Mouse (Mus musculus) heart, postnatal 0 days (tissue): ENCODE measurements around the gene Grm8. TPM values are rescaled to one million over a fixed set of nuclear protein-coding genes. Genes with fewer than 3 reads are reported as not detected.

Source experiments
- ATAC-seq: fragments of 200-750 bp; cut with Nextera tagmentation; 2 replicates; pipeline ENCODE4 v1.8.0; 2017; ENCODE audit warnings: low read depth, moderate number of reproducible peaks, moderate library complexity; ENCODE audit not compliant: insufficient read depth
- DNase-seq: peaks from one replicate; pipeline ENCODE4 v3.0.0-alpha.2; 2016; ENCODE audit warnings: low spot score
- H3K27ac ChIP-seq: fragments of 300-500 bp; sonication (generic); 2 replicates; pipeline ENCODE4 v1.5.1; 2014; ENCODE audit warnings: low read depth, mild to moderate bottlenecking
- H3K27me3 ChIP-seq: fragments of 300-500 bp; sonication (generic); 2 replicates; pipeline ENCODE4 v1.6.1; 2014; ENCODE audit warnings: low read length, mixed read lengths; ENCODE audit not compliant: control insufficient read depth, insufficient read depth
- H3K36me3 ChIP-seq: fragments of 300-500 bp; sonication (generic); replicated peaks from 2 replicates; pipeline ENCODE4 v1.6.1; 2014; ENCODE audit warnings: low read length, mixed read lengths; ENCODE audit not compliant: control insufficient read depth, insufficient read depth
- H3K4me1 ChIP-seq: fragments of 300-500 bp; sonication (generic); 2 replicates; pipeline ENCODE4 v1.6.1; 2014; ENCODE audit warnings: antibody characterized with exemption; ENCODE audit not compliant: control insufficient read depth, insufficient read depth
- H3K4me2 ChIP-seq: fragments of 300-500 bp; sonication (generic); 2 replicates; pipeline ENCODE4 v1.6.1; 2014; ENCODE audit warnings: low read depth, mild to moderate bottlenecking, low read length, moderate library complexity
- H3K4me3 ChIP-seq: fragments of 300-500 bp; sonication (generic); 2 replicates; pipeline ENCODE4 v1.5.1; 2014; ENCODE audit warnings: low read depth, low read length
- H3K9ac ChIP-seq: fragments of 300-500 bp; sonication (generic); replicated peaks from 2 replicates; pipeline ENCODE4 v1.6.1; 2014; ENCODE audit warnings: low read depth, low read length, mixed read lengths
- H3K9me3 ChIP-seq: fragments of 300-500 bp; sonication (generic); replicated peaks from 2 replicates; pipeline ENCODE4 v1.6.1; 2016; ENCODE audit warnings: low read length; ENCODE audit not compliant: control insufficient read depth
- CTCF ChIP-seq: IDR thresholded peaks from 2 replicates; pipeline ENCODE4 v1.5.1; 2016; ENCODE audit warnings: antibody characterized with exemption, control low read depth, low read depth
- EP300 ChIP-seq: IDR thresholded peaks from 2 replicates; pipeline ENCODE4 v1.6.1; 2016; ENCODE audit warnings: antibody characterized with exemption, low read depth
- WGBS: fragments of 180-500 bp; shearing (Covaris S2); extraction: QIAGEN DNeasy Blood & Tissue Kit; methylation state at CpG from one replicate; pipeline ENCODE4 v1.1.7; 2014; 5-methylcytosine and 5-hydroxymethylcytosine counted together
- polyA plus RNA-seq: library from polyadenylated mRNA; unstranded; fragments of >200 nt; fragmentation: Nextera tagmentation; extraction: Ambion mirVana; gene quantifications from 2 replicates; pipeline ENCODE4 v1.2.1, GENCODE M21; 2015
- total RNA-seq: library from RNA; depleted of rRNA; stranded (reverse); fragments of >200 nt; gene quantifications from 2 replicates; pipeline ENCODE4 v1.2.3, GENCODE M21; 2014; ENCODE audit warnings: low replicate concordance

The Grm8 gene
- total and polyA plus RNA-seq, 2 experiments from 2014 or later, result not detected

DNA sequence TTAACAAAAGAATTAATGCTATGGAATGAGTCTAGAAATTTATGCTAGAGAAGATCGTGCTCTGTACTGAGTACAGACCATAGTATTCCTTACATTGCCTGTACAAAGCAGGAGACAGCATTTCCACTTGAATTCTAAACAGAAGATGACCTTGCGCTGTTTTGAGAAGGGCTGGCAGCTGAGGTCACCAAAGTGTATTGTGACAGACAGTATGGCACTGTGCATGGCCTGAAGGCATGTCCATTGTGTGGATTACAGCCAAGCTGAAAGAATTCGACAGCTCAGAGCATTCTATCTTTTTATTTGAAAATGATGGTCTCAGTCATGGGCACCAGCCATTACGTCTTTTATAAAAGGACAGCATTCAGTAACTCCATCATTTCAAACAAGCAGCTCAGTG, 517.5 kb downstream of the Grm8 start:
- ATAC-seq, result no peak
- WGBS, result 74% methylated on average over 4 of the region's 4 CpGs

DNA sequence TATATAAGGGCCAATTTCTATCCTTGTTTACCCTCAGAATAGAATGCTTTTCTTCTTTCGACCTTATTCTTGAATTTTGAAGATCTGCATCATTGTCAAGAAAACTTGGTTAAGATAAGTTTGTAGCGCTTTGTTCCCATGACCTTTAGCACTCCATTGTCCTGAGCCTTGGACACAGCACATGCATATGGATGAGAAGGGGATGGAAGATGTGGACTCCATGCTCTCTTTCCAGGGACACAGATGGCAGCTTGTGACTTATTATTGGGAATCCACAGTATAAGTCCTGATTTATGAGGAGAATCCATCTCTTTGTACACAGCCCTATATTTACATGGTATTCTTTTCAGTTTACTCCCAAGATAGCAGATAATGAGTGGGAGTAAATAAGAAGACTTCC, 554.5 kb downstream of the Grm8 start:
- ATAC-seq (no peak), DNase-seq (no peak)
- no peak for TF ChIP-seq EP300
- TF ChIP-seq CTCF, result no peak
- no peak overlapping the region for H3K9ac ChIP-seq
- H3K27ac ChIP-seq, result no peak overlapping the region
- no peaks in the 10 kb centered on the region for H3K36me3 ChIP-seq
- H3K4me3 ChIP-seq, result no peak overlapping the region
- H3K4me1 ChIP-seq, result no peaks in the 10 kb centered on the region
- H3K27me3 ChIP-seq, result no peaks in the 10 kb centered on the region
- no peaks in the 10 kb centered on the region for H3K9me3 ChIP-seq
- no peak overlapping the region for H3K4me2 ChIP-seq
- 69% methylated on average over 2 of the region's 2 CpGs for WGBS

More for the DNA sequence above, 517.5 kb downstream of the Grm8 start:
- Histone ChIP-seq H3K4me2 (no peak overlapping the region), H3K9ac (no peak overlapping the region), H3K4me1 (no peaks in the 10 kb centered on the region), H3K27me3 (no peaks in the 10 kb centered on the region), H3K4me3 (no peak overlapping the region), H3K27ac (no peak overlapping the region), H3K36me3 (no peaks in the 10 kb centered on the region), H3K9me3 (no peaks in the 10 kb centered on the region)
- no peak for DNase-seq
- TF ChIP-seq CTCF, result no peak
- TF ChIP-seq EP300, result no peak

DNA sequence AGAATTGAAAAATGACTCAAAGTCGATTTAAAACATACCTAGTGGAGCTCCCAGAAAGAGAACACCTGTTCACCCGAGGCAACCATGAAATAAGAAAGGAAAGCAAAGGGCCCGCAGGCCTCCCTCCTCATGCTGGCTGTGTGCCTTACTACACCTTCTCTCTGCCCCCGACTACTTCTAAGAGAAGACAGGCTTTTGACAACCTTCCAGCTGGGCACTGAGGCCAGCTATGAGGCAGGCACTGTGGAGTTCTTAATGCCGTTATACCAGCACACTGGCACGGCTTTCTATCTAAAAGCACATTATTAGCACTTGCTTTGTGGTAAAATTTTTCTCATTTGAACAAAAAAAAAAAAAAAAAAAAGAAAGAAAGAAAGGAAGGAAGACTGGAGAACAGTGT, 589.5 kb downstream of the Grm8 start:
- TF ChIP-seq EP300, result no peak
- TF ChIP-seq CTCF, result no peak
- H3K27ac ChIP-seq, result no peak overlapping the region
- no peak overlapping the region for H3K9ac ChIP-seq
- 61% methylated on average over 6 of the region's 6 CpGs for WGBS
- H3K9me3 ChIP-seq, result no peaks in the 10 kb centered on the region
- no peak overlapping the region for H3K4me3 ChIP-seq
- no peaks in the 10 kb centered on the region for H3K27me3 ChIP-seq
- H3K4me2 ChIP-seq, result no peak overlapping the region
- no peaks in the 10 kb centered on the region for H3K36me3 ChIP-seq
- no peak for DNase-seq
- ATAC-seq, result no peak
- H3K4me1 ChIP-seq, result no peaks in the 10 kb centered on the region

DNA sequence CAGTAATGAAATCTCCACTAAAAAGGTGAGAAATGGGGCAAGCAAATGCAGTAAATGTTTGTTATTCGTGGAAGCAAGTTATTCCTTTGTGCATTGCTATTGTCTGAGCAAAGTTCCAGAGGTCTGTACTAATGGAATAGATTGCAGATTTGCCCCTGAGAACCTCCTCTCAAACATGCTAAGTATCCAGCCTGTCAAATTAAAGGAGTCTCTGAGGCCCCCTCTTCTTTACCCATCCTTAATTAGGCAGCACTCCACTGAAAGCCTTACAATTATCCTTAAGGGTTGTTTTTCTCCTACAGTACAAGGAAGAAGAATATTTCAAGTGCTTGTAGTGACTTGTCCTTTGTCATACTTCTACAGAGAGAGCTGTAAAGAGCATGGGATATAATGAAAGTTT, 617.4 kb downstream of the Grm8 start:
- 37% methylated on average over 1 of the region's 1 CpGs for WGBS

DNA sequence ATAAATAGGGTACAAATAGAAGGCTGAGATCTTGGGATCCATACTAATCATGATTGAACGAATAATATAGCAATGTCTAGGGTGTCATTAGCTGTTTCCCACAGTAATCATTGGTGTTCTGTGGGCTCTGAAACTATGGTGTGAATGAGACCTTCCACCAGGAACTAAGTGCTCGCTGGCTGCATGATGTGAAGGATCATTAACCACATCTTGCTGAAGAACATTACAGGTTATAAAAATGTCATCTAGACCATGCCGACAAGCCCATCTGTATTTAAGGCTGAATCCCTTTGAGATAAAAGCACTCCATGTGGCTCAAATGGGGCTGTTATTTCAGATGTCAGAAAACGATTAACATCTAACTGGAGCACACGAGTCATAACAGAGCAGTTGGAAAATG, 674.0 kb downstream of the Grm8 start:
- no peak for ATAC-seq
- no peaks in the 10 kb centered on the region for H3K27me3 ChIP-seq
- H3K27ac ChIP-seq, result no peak overlapping the region
- H3K4me3 ChIP-seq, result no peak overlapping the region
- H3K4me2 ChIP-seq, result no peak overlapping the region
- WGBS, result 67% methylated on average over 5 of the region's 5 CpGs
- no peaks in the 10 kb centered on the region for H3K9me3 ChIP-seq
- H3K4me1 ChIP-seq, result no peaks in the 10 kb centered on the region
- H3K36me3 ChIP-seq, result no peaks in the 10 kb centered on the region
- DNase-seq, result no peak
- H3K9ac ChIP-seq, result no peak overlapping the region
- TF ChIP-seq EP300 (no peak), CTCF (no peak)

More for the DNA sequence above, 617.4 kb downstream of the Grm8 start:
- H3K4me2 ChIP-seq, result no peak overlapping the region
- no peak overlapping the region for H3K27ac ChIP-seq
- no peak for TF ChIP-seq EP300
- TF ChIP-seq CTCF, result no peak
- H3K9ac ChIP-seq, result no peak overlapping the region
- no peaks in the 10 kb centered on the region for H3K4me1 ChIP-seq
- no peaks in the 10 kb centered on the region for H3K36me3 ChIP-seq
- H3K9me3 ChIP-seq, result no peaks in the 10 kb centered on the region
- DNase-seq (no peak), ATAC-seq (no peak)
- no peak overlapping the region for H3K4me3 ChIP-seq
- H3K27me3 ChIP-seq, result no peaks in the 10 kb centered on the region

DNA sequence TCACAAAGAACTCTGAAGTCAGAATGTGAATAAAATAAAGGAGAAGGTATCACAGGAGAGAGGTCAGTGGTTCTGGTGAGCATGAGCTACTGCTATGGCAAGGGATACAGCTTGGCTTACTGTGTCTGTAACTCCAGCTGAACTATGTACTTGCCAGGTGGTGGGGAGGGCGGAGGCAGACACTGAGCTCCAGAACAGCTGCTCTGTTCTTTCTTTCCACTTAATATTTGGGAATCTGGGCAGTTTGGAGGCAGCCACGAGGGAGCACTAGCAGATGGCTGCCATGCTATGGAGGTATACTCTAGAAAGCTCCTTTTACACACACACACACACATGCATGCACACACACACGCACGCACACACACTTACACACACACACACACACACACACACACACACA, 726.5 kb downstream of the Grm8 start:
- Histone ChIP-seq H3K9me3 (no peaks in the 10 kb centered on the region), H3K36me3 (no peaks in the 10 kb centered on the region), H3K9ac (no peak overlapping the region), H3K4me2 (no peak overlapping the region), H3K4me3 (no peak overlapping the region), H3K27ac (no peak overlapping the region), H3K27me3 (no peaks in the 10 kb centered on the region), H3K4me1 (no peaks in the 10 kb centered on the region)
- 73% methylated on average over 4 of the region's 4 CpGs for WGBS
- no peak for ATAC-seq
- TF ChIP-seq EP300, result no peak
- no peak for TF ChIP-seq CTCF
- DNase-seq, result no peak
